Mouse (Mus musculus) midbrain, embryonic 11.5 days (tissue): ENCODE data around the gene Rimbp2. TPM values are rescaled to one million over a fixed set of nuclear protein-coding genes. Genes with fewer than 3 reads are reported as not detected.
A peak's percentile ranks its signal among the peaks of the same experiment; 100 is the strongest.

ENCODE experiments used
- ATAC-seq: fragments of 200-750 bp; cut with Nextera tagmentation; 2 replicates; pipeline ENCODE4 v1.8.0; 2017; ENCODE audit warnings: moderate TSS enrichment, moderate library complexity; ENCODE audit not compliant: low FRiP score
- DNase-seq: peaks from one replicate; pipeline ENCODE4 v3.0.0; 2015; ENCODE audit warnings: low spot score; ENCODE audit errors: missing footprints
- H3K27ac ChIP-seq: fragments of 300-500 bp; sonication (generic); 2 replicates; pipeline ENCODE4 v1.5.1; 2014; ENCODE audit warnings: low read depth, low read length
- H3K27me3 ChIP-seq: fragments of 300-500 bp; sonication (generic); 2 replicates; pipeline ENCODE4 v1.6.1; 2014; ENCODE audit warnings: mild to moderate bottlenecking, low read length, moderate library complexity, mixed read lengths; ENCODE audit not compliant: control insufficient read depth, insufficient read depth
- H3K36me3 ChIP-seq: fragments of 300-500 bp; sonication (generic); 2 replicates; pipeline ENCODE4 v1.6.1; 2014; ENCODE audit warnings: mild to moderate bottlenecking, low read length, moderate library complexity, mixed read lengths; ENCODE audit not compliant: control insufficient read depth, insufficient read depth
- H3K4me1 ChIP-seq: fragments of 300-500 bp; sonication (generic); 2 replicates; pipeline ENCODE4 v1.6.1; 2014; ENCODE audit warnings: low read length; ENCODE audit not compliant: control insufficient read depth, insufficient read depth
- H3K4me2 ChIP-seq: fragments of 300-500 bp; sonication (generic); 2 replicates; pipeline ENCODE4 v1.6.1; 2014; ENCODE audit warnings: mild to moderate bottlenecking, moderate library complexity
- H3K4me3 ChIP-seq: fragments of 300-500 bp; sonication (generic); 2 replicates; pipeline ENCODE4 v1.5.1; 2014; ENCODE audit warnings: low read depth, low read length
- H3K9ac ChIP-seq: fragments of 300-500 bp; sonication (generic); 2 replicates; pipeline ENCODE4 v1.6.1; 2014; ENCODE audit warnings: low read length
- H3K9me3 ChIP-seq: fragments of 300-500 bp; sonication (generic); 2 replicates; pipeline ENCODE4 v1.6.1; 2016; ENCODE audit warnings: low read length; ENCODE audit not compliant: control insufficient read depth
- WGBS: fragments of 180-500 bp; shearing (Covaris S2); extraction: QIAGEN DNeasy Blood & Tissue Kit; methylation state at CpG from one replicate; pipeline ENCODE4 v1.1.7; 2014; 5-methylcytosine and 5-hydroxymethylcytosine counted together
- polyA plus RNA-seq: library from polyadenylated mRNA; unstranded; fragments of >200 nt; fragmentation: Nextera tagmentation; extraction: Ambion mirVana; gene quantifications from 2 replicates; pipeline ENCODE4 v1.2.1, GENCODE M21; 2014

Gene Rimbp2
- polyA plus RNA-seq, 1 experiment from 2014 or later: 1.6 TPM

DNA sequence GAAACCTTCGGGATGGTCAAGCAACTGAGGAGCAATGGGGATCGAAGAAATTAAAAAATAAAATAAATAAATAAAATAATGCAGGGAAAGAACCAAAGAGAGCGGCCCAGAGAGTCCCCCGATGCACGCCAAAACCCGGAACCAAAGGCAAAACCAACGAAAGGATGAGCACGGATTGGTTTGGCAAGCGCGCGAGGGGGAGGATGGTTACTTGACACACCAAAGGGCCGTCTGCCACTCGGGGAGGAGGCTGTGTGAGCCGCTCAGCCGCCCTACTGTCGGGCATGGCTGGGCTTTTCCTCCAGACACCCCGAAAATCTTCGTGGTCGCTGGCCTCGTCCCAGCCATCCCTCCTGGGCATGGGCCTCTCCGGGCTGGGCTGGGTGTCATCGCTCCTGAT, 171.7 kb downstream of the Rimbp2 start:
- peaks cover 5% of the 10 kb centered on the region; the same call in 1 of the 2 replicates for H3K4me1 ChIP-seq
- DNase-seq (no peak), ATAC-seq (no peak)
- WGBS: 78% methylated on average over 22 of the region's 22 CpGs
- no peaks in the 10 kb centered on the region for H3K9me3 ChIP-seq
- H3K36me3 ChIP-seq: no peaks in the 10 kb centered on the region
- no peak overlapping the region for H3K9ac ChIP-seq
- H3K4me2 ChIP-seq: no peak overlapping the region
- H3K27me3 ChIP-seq: no peaks in the 10 kb centered on the region
- H3K27ac ChIP-seq: no peak overlapping the region
- no peak overlapping the region for H3K4me3 ChIP-seq

DNA sequence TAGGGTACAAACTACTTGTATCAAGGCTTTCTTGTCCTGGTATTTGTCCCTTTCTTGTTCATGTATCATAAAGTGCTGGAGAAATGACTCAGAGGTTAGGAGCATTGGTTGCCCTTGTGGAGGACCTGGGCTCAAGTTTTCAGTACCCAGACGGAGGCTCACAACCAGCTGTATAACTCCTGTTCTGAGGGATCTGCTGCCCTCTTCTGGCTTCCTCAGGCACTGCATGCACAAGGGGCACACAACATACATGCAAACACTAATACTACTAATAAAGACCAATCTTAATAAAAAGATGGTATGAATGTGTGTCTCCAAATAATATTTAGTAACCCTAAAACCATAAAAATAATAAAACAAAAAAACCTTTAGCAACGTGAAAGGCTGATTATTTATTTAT, 176.9 kb downstream of the Rimbp2 start:
- Histone ChIP-seq H3K9me3 (no peaks in the 10 kb centered on the region), H3K4me2 (no peak overlapping the region), H3K9ac (no peak overlapping the region), H3K4me1 (no peaks in the 10 kb centered on the region), H3K4me3 (no peak overlapping the region), H3K27ac (no peak overlapping the region), H3K27me3 (no peaks in the 10 kb centered on the region), H3K36me3 (no peaks in the 10 kb centered on the region)
- ATAC-seq (no peak), DNase-seq (no peak)
- 66% methylated on average over 2 of the region's 2 CpGs for WGBS

DNA sequence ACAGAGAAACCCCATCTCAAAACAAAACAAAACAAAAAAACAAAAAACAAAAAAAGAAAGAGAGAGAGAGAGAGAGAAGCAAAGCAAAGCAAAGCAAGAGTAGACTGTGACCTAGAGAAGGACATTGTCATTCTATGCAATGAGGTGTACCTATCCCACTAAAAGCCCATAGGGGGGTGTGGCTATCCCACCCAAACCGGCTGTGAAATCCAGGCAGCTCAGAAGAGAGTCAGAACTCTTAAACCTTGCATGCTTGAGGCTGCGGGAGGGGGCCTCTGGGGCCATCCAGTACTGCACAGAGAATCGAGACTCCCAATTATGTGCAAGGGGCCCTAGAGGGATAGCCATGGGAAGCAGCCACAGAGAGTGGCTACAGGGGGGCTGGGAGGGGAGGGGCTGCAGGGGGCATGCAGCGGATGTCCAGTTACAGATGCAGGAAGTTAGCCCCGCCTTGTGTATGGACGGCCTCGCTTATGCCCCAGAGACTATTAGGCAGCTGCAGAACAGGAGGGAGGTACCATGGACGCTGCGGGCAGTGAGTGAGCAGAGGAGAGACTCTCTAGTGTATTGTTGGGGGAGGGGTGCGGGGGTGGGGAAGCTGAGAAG, 184.2 kb downstream of the Rimbp2 start:
- peak overlapping the region; percentile 26; the same call in 1 of the 2 replicates for H3K4me2 ChIP-seq
- no peaks in the 10 kb centered on the region for H3K27me3 ChIP-seq
- DNase-seq (no peak), ATAC-seq (peak; percentile 79)
- no peak overlapping the region for H3K9ac ChIP-seq
- no peak overlapping the region for H3K27ac ChIP-seq
- 10% methylated on average over 10 of the region's 10 CpGs for WGBS
- H3K9me3 ChIP-seq: no peaks in the 10 kb centered on the region
- peaks cover 3% of the 10 kb centered on the region; the same call in 1 of the 2 replicates for H3K4me1 ChIP-seq
- H3K36me3 ChIP-seq: no peaks in the 10 kb centered on the region
- H3K4me3 ChIP-seq: no peak overlapping the region

DNA sequence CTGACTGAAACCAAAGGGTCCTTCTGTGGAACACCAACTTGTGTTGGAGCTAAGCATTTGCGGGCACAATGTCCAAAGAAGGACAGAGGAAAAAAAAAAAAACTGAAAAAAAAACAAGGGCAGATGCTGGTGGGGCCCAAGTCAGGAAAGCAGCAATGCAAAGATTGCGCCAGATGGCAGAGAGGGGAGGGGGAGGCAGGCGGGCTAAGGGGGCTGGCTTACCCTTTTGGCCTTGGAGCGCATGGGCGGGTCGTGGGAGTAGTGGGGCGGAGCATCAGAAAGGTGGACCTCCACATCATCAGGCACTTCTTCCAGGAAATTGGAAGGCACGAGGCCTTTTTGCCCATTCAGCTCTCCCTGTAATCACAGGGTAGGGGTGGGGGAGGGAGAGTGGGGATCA, 192.2 kb downstream of the Rimbp2 start:
- no peak for ATAC-seq
- no peaks in the 10 kb centered on the region for H3K4me1 ChIP-seq
- no peaks in the 10 kb centered on the region for H3K27me3 ChIP-seq
- no peak overlapping the region for H3K4me3 ChIP-seq
- H3K27ac ChIP-seq: no peak overlapping the region
- H3K4me2 ChIP-seq: no peak overlapping the region
- no peaks in the 10 kb centered on the region for H3K9me3 ChIP-seq
- no peak overlapping the region for H3K9ac ChIP-seq
- WGBS: 56% methylated on average over 8 of the region's 8 CpGs
- DNase-seq: peak; percentile 85
- no peaks in the 10 kb centered on the region for H3K36me3 ChIP-seq

DNA sequence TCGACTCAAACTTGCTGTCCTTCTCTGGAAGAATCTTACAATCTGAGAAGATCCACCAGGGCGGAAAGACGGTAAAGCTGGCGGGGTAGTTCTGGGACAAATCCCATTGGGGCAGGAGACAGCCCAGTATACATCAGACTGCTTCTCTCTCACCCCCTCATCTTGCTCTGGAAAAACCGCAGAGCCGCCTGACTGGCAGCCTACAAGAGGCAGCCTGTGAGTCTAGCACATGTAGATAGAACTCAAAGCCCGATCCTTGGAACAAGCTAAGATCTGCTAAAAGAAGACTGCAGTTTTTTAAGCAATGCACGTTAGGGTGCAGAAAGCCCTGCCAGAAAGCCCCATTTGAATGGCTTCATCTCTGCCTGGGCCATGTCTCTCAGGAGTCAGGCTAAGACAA, 207.0 kb downstream of the Rimbp2 start:
- Histone ChIP-seq H3K27ac (no peak overlapping the region), H3K27me3 (no peaks in the 10 kb centered on the region), H3K9ac (no peak overlapping the region), H3K36me3 (no peaks in the 10 kb centered on the region), H3K4me1 (no peaks in the 10 kb centered on the region), H3K9me3 (no peaks in the 10 kb centered on the region), H3K4me3 (no peak overlapping the region), H3K4me2 (no peak overlapping the region)
- DNase-seq: peak; percentile 21
- 82% methylated on average over 8 of the region's 8 CpGs for WGBS
- ATAC-seq: no peak

DNA sequence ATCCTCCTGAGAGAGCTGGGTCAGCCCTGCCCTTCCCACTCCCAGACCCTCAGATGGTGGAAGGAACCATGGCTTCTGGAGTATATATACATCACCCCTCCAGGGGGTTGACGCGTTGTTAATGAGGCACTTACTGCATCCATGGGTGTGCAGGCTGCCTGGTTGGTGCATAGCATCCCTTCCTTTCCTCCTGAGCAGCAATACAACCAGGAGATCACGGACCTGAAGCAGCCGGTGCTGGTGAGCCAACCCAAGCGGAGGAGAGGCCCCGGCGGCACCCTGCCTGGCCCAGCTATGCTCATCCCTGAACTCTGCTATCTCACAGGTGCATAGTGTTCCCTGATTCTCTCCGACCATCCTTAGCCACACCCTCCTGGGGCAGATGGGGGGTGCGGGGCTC, 208.1 kb downstream of the Rimbp2 start:
- H3K27me3 ChIP-seq: no peaks in the 10 kb centered on the region
- no peaks in the 10 kb centered on the region for H3K9me3 ChIP-seq
- DNase-seq (peak; percentile 64), ATAC-seq (no peak)
- no peak overlapping the region for H3K4me2 ChIP-seq
- H3K4me1 ChIP-seq: no peaks in the 10 kb centered on the region
- no peaks in the 10 kb centered on the region for H3K36me3 ChIP-seq
- H3K4me3 ChIP-seq: no peak overlapping the region
- H3K9ac ChIP-seq: no peak overlapping the region
- no peak overlapping the region for H3K27ac ChIP-seq
- WGBS: 75% methylated on average over 9 of the region's 9 CpGs

DNA sequence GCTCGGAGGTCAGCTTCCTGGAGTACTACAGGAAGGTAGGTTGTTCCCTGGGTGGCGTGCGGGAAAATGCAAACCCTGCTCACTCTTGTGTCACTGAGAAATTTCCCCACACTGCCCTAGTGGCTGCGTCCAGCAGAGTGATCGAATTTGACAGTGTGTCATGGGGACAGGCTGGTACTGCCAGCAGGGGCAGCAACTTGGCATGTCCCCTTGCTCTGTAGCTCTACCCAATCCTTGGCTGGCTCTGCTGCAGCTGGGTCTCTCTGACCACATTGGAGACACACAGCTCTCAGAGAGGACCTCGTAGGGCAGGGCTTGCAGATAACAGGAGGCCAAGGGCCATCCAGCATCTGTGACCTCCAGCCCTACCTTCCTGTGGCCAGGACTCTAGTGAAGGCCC, 208.9 kb downstream of the Rimbp2 start:
- Histone ChIP-seq H3K27me3 (no peaks in the 10 kb centered on the region), H3K9me3 (no peaks in the 10 kb centered on the region), H3K4me1 (peaks cover 5% of the 10 kb centered on the region; the same call in 1 of the 2 replicates), H3K36me3 (no peaks in the 10 kb centered on the region), H3K4me3 (no peak overlapping the region), H3K27ac (no peak overlapping the region), H3K9ac (no peak overlapping the region), H3K4me2 (no peak overlapping the region)
- ATAC-seq: no peak
- WGBS: 89% methylated on average over 6 of the region's 6 CpGs
- DNase-seq: peak; percentile 21

DNA sequence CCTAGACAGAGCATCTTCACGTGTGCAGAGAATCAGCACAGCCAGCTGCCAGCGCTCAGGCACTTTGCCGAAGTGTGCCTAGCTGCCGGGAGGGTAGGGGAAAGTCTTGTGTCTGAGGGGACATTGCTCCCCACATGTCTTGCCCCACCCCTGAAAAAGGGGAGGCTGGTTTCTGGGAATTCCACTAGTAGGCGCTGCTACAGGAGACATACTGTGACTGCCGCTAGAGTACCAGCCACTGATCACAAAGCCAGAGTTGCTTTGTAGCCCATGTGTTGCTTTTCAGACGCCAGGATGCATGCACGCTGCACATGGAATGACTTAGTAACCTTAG, 213.5 kb downstream of the Rimbp2 start:
- ATAC-seq (no peak; the same call in 1 of the 2 replicates), DNase-seq (peak; percentile 83)
- Histone ChIP-seq H3K9ac (no peak overlapping the region), H3K4me1 (peaks cover 5% of the 10 kb centered on the region; the same call in 1 of the 2 replicates), H3K27ac (no peak overlapping the region), H3K4me2 (peak overlapping the region; percentile 31), H3K36me3 (no peaks in the 10 kb centered on the region), H3K9me3 (no peaks in the 10 kb centered on the region), H3K4me3 (no peak overlapping the region), H3K27me3 (no peaks in the 10 kb centered on the region)
- WGBS: 20% methylated on average over 8 of the region's 8 CpGs

DNA sequence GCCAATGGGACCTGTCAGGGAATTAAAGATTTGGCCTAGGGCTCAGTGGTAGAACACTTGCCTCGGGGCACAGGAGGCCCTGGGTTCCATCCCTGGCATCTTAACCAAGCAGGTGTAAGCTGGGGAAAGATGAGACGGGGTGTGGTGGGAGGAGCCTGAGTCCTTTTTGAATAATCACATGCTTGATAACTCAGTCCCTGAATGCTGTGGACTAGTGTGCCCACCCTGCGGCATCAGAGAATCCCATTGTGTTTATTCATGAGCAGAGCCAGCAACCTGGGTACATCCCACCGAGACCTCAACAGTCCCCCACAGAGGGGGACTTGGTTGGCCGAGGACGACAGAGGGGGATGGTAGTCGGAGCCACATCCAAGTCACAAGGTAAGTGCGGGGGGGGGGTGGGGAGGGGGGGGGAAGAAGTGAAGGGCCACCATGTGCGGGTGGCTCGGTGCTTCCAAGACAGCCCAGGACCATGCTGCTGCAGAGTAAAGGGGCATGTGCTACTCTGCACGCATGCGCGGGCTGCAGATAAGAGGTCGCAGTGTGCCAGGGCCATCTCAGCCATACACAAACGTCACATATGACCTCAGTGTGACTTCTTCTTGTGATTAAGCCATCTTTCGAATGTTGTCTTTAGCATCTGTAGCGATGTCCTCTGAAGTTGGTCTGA, 214.0 kb downstream of the Rimbp2 start:
- 27% methylated on average over 16 of the region's 17 CpGs for WGBS
- H3K36me3 ChIP-seq: no peaks in the 10 kb centered on the region
- no peak overlapping the region for H3K27ac ChIP-seq
- peaks cover 5% of the 10 kb centered on the region; the same call in 1 of the 2 replicates for H3K4me1 ChIP-seq
- DNase-seq: peak; percentile 87
- peak overlapping the region; percentile 31 for H3K4me2 ChIP-seq
- H3K4me3 ChIP-seq: no peak overlapping the region
- no peaks in the 10 kb centered on the region for H3K9me3 ChIP-seq
- no peaks in the 10 kb centered on the region for H3K27me3 ChIP-seq
- peak; percentile 78 for ATAC-seq
- H3K9ac ChIP-seq: no peak overlapping the region
